Mouse (Mus musculus) embryonic facial prominence, embryonic 13.5 days (tissue): ENCODE measurements around the gene Irf9. TPM values are rescaled to one million over a fixed set of nuclear protein-coding genes. Genes with fewer than 3 reads are reported as not detected.

ENCODE experiments used
- ATAC-seq: fragments of 200-750 bp; cut with Nextera tagmentation; 2 replicates; pipeline ENCODE4 v1.8.0; 2017; ENCODE audit warnings: low read depth; ENCODE audit not compliant: insufficient number of reproducible peaks, insufficient read depth, low FRiP score, low TSS enrichment
- H3K27ac ChIP-seq: fragments of 300-500 bp; sonication (generic); 2 replicates; pipeline ENCODE4 v1.5.1; 2015; ENCODE audit warnings: moderate library complexity, mild to moderate bottlenecking, inconsistent platforms
- H3K27me3 ChIP-seq: fragments of 300-500 bp; sonication (generic); 2 replicates; pipeline ENCODE4 v1.6.1; 2015; ENCODE audit warnings: mild to moderate bottlenecking, inconsistent platforms
- H3K36me3 ChIP-seq: fragments of 300-500 bp; sonication (generic); 2 replicates; pipeline ENCODE4 v1.6.1; 2015; ENCODE audit warnings: mild to moderate bottlenecking, inconsistent platforms
- H3K4me1 ChIP-seq: fragments of 300-500 bp; sonication (generic); 2 replicates; pipeline ENCODE4 v1.6.1; 2015; ENCODE audit warnings: inconsistent platforms
- H3K4me2 ChIP-seq: fragments of 300-500 bp; sonication (generic); 2 replicates; pipeline ENCODE4 v1.6.1; 2015; ENCODE audit warnings: moderate library complexity, mild to moderate bottlenecking, inconsistent platforms
- H3K4me3 ChIP-seq: fragments of 300-500 bp; sonication (generic); 2 replicates; pipeline ENCODE4 v1.5.1; 2015; ENCODE audit warnings: mild to moderate bottlenecking, inconsistent platforms
- H3K9ac ChIP-seq: fragments of 300-500 bp; sonication (generic); 2 replicates; pipeline ENCODE4 v1.6.1; 2015; ENCODE audit warnings: mild to moderate bottlenecking, inconsistent platforms
- H3K9me3 ChIP-seq: fragments of 300-500 bp; sonication (generic); 2 replicates; pipeline ENCODE4 v1.6.1; 2016; ENCODE audit warnings: inconsistent platforms
- WGBS: fragments of 180-500 bp; shearing (Covaris S2); methylation state at CpG from one replicate; pipeline ENCODE4 v1.1.7; 2015; ENCODE audit warnings: mixed read lengths; 5-methylcytosine and 5-hydroxymethylcytosine counted together
- polyA plus RNA-seq: library from polyadenylated mRNA; unstranded; fragments of >200 nt; fragmentation: Nextera tagmentation; extraction: Ambion mirVana; gene quantifications from 2 replicates; pipeline ENCODE4 v1.2.1, GENCODE M21; 2015

Irf9 gene
- polyA plus RNA-seq, 1 experiment from 2014 or later, result 10.5 TPM

GRCm38 (mm10) chr14:55581981-55582681, 21.2 kb upstream of the Irf9 start:
- H3K27ac ChIP-seq, result no peak overlapping the region
- peaks cover 28% of the 10 kb centered on the region for H3K36me3 ChIP-seq
- H3K4me2 ChIP-seq, result no peak overlapping the region
- H3K9me3 ChIP-seq, result no peaks in the 10 kb centered on the region
- WGBS, result 68% methylated on average over 9 of the region's 9 CpGs
- peaks cover 9% of the 10 kb centered on the region; the same call in 1 of the 2 replicates for H3K27me3 ChIP-seq
- no peak overlapping the region for H3K9ac ChIP-seq
- H3K4me3 ChIP-seq, result no peak overlapping the region
- peaks cover 24% of the 10 kb centered on the region for H3K4me1 ChIP-seq
- ATAC-seq, result no peak

DNA sequence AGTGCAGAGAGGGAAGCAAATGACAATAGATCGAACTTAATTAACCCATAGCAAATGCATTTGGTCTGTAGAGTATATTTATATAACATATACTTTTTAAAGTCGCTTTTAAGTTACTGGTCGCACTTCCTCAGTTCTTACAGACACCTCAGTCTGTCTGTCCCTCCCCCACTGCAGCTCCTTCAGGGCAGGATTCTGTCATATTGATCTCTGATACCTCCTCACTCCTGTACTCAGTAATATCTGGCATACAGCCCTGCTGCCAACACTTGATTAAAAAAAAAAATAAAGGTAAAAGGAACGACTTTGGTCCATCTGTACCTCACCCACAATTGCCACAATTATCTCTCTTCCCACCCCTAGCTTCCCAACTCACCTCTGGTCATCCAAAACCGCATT, 19.1 kb upstream of the Irf9 start:
- H3K4me2 ChIP-seq, result peak overlapping the region; percentile 87
- H3K27ac ChIP-seq, result no peak overlapping the region
- H3K4me1 ChIP-seq, result peaks cover 16% of the 10 kb centered on the region
- H3K27me3 ChIP-seq, result peaks cover 9% of the 10 kb centered on the region; the same call in 1 of the 2 replicates
- H3K36me3 ChIP-seq, result peaks cover 49% of the 10 kb centered on the region
- H3K4me3 ChIP-seq, result peak overlapping the region; percentile 52
- no peaks in the 10 kb centered on the region for H3K9me3 ChIP-seq
- peak overlapping the region; percentile 74 for H3K9ac ChIP-seq
- ATAC-seq, result no peak
- 36% methylated on average over 5 of the region's 5 CpGs for WGBS

DNA sequence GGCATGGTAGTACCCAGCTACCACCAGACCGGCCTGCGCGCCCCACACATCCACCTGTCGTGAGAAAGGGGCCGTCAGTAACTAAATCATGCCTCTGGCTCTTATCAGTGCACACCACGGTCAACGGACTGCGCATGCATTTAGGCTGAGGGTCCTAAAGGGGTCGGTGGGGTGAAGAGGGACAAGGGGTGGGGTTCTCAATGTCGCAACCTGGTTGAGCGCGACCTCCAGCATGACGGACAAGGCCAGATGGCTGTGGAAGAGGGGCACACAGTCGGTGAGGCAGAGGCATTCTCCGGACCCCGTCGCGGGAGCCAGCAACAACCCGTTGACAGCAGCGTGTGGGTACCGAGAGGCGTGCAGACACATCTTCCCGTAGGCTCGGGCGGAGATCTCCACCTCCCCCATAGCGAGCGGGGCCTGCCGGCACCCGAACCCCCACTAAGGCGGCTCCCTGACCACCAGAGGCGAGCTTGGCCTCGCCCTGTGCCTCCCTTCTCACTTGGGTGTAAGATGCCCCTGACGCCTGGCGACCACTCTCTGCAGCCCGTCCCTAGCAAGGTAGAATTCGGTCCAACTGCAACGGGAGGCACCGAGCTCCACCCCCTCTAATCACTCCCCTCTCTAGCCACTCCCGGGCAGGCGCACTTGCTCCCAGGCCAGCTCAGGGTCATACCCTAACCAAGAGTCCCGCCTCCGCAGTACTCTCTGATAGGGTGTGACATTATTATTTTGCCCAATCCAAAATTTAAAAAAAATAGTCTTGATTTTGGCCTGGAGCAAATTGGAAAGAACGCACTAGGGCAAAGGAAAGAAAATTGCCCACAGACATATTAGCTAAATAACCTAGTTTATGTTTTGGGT, 18.4 kb upstream of the Irf9 start, which contains the start of gene Emc9:
Gene Emc9 (minus strand): TSS at position 601 of the 864 bp plus-strand sequence.
- Histone ChIP-seq H3K4me1 (peaks cover 21% of the 10 kb centered on the region), H3K9ac (peak within 1 kb of the TSS; percentile 74), H3K27me3 (peaks cover 9% of the 10 kb centered on the region; the same call in 1 of the 2 replicates), H3K4me2 (peak within 1 kb of the TSS; percentile 87), H3K27ac (no peak within 1 kb of the TSS), H3K36me3 (peaks cover 48% of the 10 kb centered on the region), H3K9me3 (no peaks in the 10 kb centered on the region), H3K4me3 (peak within 1 kb of the TSS; percentile 52)
- ATAC-seq, result 0 out of 2 replicates have a peak, but pooled peaks have one; percentile 65
- WGBS, result 2% methylated on average over 43 of the region's 43 CpGs

DNA sequence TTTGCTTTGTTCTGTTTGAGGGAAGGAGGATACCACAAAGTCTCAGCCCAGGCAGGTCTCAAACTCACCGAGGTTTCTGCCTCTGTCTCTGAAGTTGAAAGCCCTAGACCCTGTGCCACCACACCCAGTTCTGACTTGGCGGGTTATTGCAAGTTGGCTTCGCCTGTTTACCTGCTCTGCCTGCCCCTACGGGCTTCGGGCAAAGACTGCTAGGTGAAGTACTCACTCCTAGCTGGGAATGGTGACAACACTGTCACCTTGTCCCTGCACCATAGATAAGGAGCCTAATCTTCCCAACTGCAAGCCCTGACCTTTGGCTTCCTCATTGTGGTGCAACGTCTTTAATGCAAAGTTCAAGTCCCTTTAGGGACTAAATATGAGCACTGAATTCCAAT, 17.8 kb upstream of the Irf9 start:
- 52% methylated on average over 6 of the region's 6 CpGs for WGBS
- no peaks in the 10 kb centered on the region for H3K9me3 ChIP-seq
- no peak for ATAC-seq
- peaks cover 9% of the 10 kb centered on the region; the same call in 1 of the 2 replicates for H3K27me3 ChIP-seq
- H3K36me3 ChIP-seq, result peaks cover 42% of the 10 kb centered on the region
- H3K4me1 ChIP-seq, result peaks cover 27% of the 10 kb centered on the region
- peak overlapping the region; percentile 52 for H3K4me3 ChIP-seq
- H3K9ac ChIP-seq, result no peak overlapping the region
- H3K4me2 ChIP-seq, result peak overlapping the region; percentile 87
- no peak overlapping the region for H3K27ac ChIP-seq

DNA sequence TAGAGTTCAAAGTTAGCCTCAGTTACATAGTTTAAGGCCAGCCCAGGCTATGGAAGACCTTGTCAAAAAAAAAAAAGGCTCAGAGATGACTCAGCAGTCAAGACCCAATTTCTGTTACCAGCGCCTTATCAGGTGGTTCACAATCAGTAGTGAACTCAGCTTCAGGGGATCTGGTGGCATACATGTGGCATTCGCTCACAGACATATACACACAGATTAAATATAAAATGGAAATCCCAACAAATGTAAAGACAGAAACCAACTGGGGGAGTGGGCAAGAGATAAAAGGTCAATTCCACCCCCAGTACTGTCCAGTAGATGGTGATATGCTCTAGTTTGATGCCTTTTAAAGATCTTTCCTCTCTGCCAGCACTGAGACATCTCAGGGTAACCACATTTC, 17.2 kb upstream of the Irf9 start:
- no peak for ATAC-seq
- Histone ChIP-seq H3K9me3 (no peaks in the 10 kb centered on the region), H3K4me1 (peaks cover 27% of the 10 kb centered on the region), H3K27me3 (peaks cover 9% of the 10 kb centered on the region; the same call in 1 of the 2 replicates), H3K27ac (no peak overlapping the region), H3K4me3 (no peak overlapping the region), H3K4me2 (no peak overlapping the region), H3K9ac (no peak overlapping the region), H3K36me3 (peaks cover 36% of the 10 kb centered on the region)
- 94% methylated on average over 2 of the region's 2 CpGs for WGBS

DNA sequence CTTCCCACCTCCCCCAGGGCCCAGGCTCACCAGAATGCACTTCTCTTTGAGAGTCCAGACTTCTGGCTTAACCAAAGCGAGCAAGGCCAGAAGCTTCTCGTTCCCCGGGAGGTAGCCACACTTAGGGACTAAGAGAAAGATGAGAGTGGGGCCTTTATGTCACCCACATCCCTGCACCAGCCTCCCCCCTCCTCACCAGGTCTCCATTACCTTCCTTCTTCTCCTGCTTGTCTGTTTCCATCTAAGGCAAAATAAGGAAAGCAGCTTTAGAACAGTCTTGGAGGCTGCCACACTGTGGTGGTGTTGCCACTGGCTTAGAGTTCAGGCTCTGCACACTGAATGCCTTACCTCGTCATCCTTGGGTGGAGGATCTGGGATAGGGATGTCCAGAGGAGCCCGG, 14.1 kb upstream of the Irf9 start:
- H3K27me3 ChIP-seq, result peaks cover 7% of the 10 kb centered on the region; the same call in 1 of the 2 replicates
- no peak overlapping the region for H3K4me2 ChIP-seq
- no peak overlapping the region for H3K4me3 ChIP-seq
- peak overlapping the region; percentile 27; the same call in 1 of the 2 replicates for H3K9ac ChIP-seq
- H3K4me1 ChIP-seq, result peaks cover 42% of the 10 kb centered on the region
- H3K36me3 ChIP-seq, result peaks cover 33% of the 10 kb centered on the region
- H3K9me3 ChIP-seq, result no peaks in the 10 kb centered on the region
- no peak for ATAC-seq
- no peak overlapping the region for H3K27ac ChIP-seq
- 98% methylated on average over 5 of the region's 5 CpGs for WGBS

GRCm38 (mm10) chr14:55589771-55590448, 13.5 kb upstream of the Irf9 start:
- no peak for ATAC-seq
- 84% methylated on average over 11 of the region's 11 CpGs for WGBS
- Histone ChIP-seq H3K4me2 (peak overlapping the region; percentile 97), H3K27ac (peak overlapping the region; percentile 96), H3K9me3 (no peaks in the 10 kb centered on the region), H3K4me1 (peaks cover 36% of the 10 kb centered on the region), H3K9ac (peak overlapping the region; percentile 92), H3K27me3 (0 out of 2 replicates have a peak, but pooled peaks cover under 1% of the 10 kb centered on the region), H3K36me3 (peaks cover 38% of the 10 kb centered on the region), H3K4me3 (peak overlapping the region; percentile 92)

GRCm38 (mm10) chr14:55590748-55591330, 12.5 kb upstream of the Irf9 start, which contains the start of gene Psme2:
Gene Psme2 (minus strand): TSS chr14:55591113.
- peak within 1 kb of the TSS; percentile 92 for H3K9ac ChIP-seq
- H3K36me3 ChIP-seq, result peaks cover 47% of the 10 kb centered on the region
- peaks cover 28% of the 10 kb centered on the region for H3K4me1 ChIP-seq
- peak within 1 kb of the TSS; percentile 92 for H3K4me3 ChIP-seq
- peak; percentile 95 for ATAC-seq
- H3K27me3 ChIP-seq, result no peaks in the 10 kb centered on the region
- no peaks in the 10 kb centered on the region for H3K9me3 ChIP-seq
- peak within 1 kb of the TSS; percentile 97 for H3K4me2 ChIP-seq
- WGBS, result under 1% methylated on average over 22 of the region's 22 CpGs
- H3K27ac ChIP-seq, result peak within 1 kb of the TSS; percentile 96

DNA sequence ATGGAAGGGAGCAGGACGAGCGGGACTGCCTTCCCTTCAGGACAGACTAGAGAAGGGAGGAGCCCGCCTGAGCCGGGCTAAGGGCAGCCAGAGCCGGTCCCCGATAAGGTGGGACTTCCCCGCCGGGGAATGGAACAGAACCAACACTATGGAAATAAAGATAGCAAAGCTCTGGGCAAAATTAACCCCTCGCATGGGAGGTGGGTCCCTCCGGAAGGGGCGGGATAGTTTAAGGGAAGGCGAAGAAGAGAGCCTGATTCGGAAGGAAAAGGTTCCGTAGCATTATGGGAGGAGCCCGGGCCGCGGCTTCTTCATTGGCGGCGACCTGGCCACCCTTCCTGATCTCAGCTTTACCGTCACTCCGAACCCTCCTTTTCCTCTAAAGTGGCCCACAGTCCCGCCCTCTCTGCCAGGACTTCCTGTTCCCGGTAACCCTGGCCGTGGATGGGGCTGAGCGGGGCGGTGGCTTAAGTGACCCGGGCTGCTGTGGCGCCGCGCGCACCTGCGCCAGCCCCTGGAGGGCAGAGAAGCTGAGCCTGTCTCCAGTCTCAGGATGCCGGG, 12.0 kb upstream of the Irf9 start, which contains the start of gene Rnf31:
Gene Rnf31 (plus strand): TSS at position 378 of the 561 bp plus-strand sequence.
- peak within 1 kb of the TSS; percentile 96 for H3K27ac ChIP-seq
- no peaks in the 10 kb centered on the region for H3K27me3 ChIP-seq
- peak within 1 kb of the TSS; percentile 92 for H3K4me3 ChIP-seq
- no peaks in the 10 kb centered on the region for H3K9me3 ChIP-seq
- peaks cover 28% of the 10 kb centered on the region for H3K4me1 ChIP-seq
- H3K4me2 ChIP-seq, result peak within 1 kb of the TSS; percentile 97
- WGBS, result under 1% methylated on average over 33 of the region's 33 CpGs
- peak within 1 kb of the TSS; percentile 92 for H3K9ac ChIP-seq
- peak; percentile 85 for ATAC-seq
- peaks cover 53% of the 10 kb centered on the region for H3K36me3 ChIP-seq

- peaks cover 57% of the 10 kb centered on the region for H3K36me3 ChIP-seq
- H3K9ac ChIP-seq, result peak overlapping the region; percentile 92
- H3K27ac ChIP-seq, result peak overlapping the region; percentile 96; the same call in 1 of the 2 replicates
- H3K4me1 ChIP-seq, result peaks cover 28% of the 10 kb centered on the region
- H3K4me2 ChIP-seq, result peak overlapping the region; percentile 97
- no peak for ATAC-seq
- H3K4me3 ChIP-seq, result peak overlapping the region; percentile 92
- WGBS, result 3% methylated on average over 16 of the region's 16 CpGs
- H3K9me3 ChIP-seq, result no peaks in the 10 kb centered on the region
- no peaks in the 10 kb centered on the region for H3K27me3 ChIP-seq
Observed at GRCm38 (mm10) chr14:55592226-55592625, 11.1 kb upstream of the Irf9 start.
